Mouse (Mus musculus) ES-Bruce4 (cell line): Measurements from ENCODE around the gene Vwa8.

ENCODE experiments used
- CTCF ChIP-seq: IDR thresholded peaks from one replicate; pipeline ENCODE4 v1.8.1; 2011; ENCODE audit warnings: low read depth, low read length
- EP300 ChIP-seq: IDR thresholded peaks from 2 replicates; pipeline ENCODE4 v1.6.1; 2011; ENCODE audit warnings: low read depth, low read length; ENCODE audit not compliant: insufficient read depth
- POLR2A ChIP-seq: IDR thresholded peaks from one replicate; pipeline ENCODE4 v1.8.1; 2011; ENCODE audit warnings: low read length; ENCODE audit not compliant: insufficient read depth

- no peak for TF ChIP-seq EP300
- no peak for TF ChIP-seq CTCF
- no peak for TF ChIP-seq POLR2A
Observed at GRCm38 (mm10) chr14:78933399-78933798, 84.5 kb downstream of the Vwa8 start.
